Mouse (Mus musculus): ENCODE data around the gene Ppp2r5a. TPM values are rescaled to one million over a fixed set of nuclear protein-coding genes. Genes with fewer than 3 reads are reported as not detected.

Ppp2r5a gene
- polyA plus RNA-seq, 1 experiment from 2014 or later, result 22.6 TPM

GRCm38 (mm10) chr1:191356936-191357335, 46.1 kb downstream of the Ppp2r5a start:
- Histone ChIP-seq H3K4me3 (ENCODE audit: low read depth, low read length) (no peak overlapping the region), H3K27ac (ENCODE audit: low read depth, low read length) (no peak overlapping the region), H3K9ac (ENCODE audit: low read length) (no peak overlapping the region), H3K4me1 (ENCODE audit: control insufficient read depth, insufficient read depth, low read length) (no peaks in the 10 kb centered on the region), H3K9me3 (ENCODE audit: control insufficient read depth, low read length) (no peaks in the 10 kb centered on the region), H3K27me3 (ENCODE audit: control insufficient read depth, insufficient read depth, low read length) (no peaks in the 10 kb centered on the region), H3K4me2 (ENCODE audit: low read depth) (no peak overlapping the region), H3K36me3 (ENCODE audit: control insufficient read depth, insufficient read depth, low read length) (peaks cover 10% of the 10 kb centered on the region; the same call in 1 of the 2 replicates)
- ATAC-seq (ENCODE audit: insufficient read depth, low FRiP score, low TSS enrichment), result no peak
- WGBS, result 78% methylated on average over 1 of the region's 1 CpGs
- DNase-seq (ENCODE audit: low spot score), result no peak

- no peak overlapping the region for H3K4me3 ChIP-seq (ENCODE audit: low read depth, low read length)
- no peak for ATAC-seq (ENCODE audit: insufficient read depth, low FRiP score, low TSS enrichment)
- H3K36me3 ChIP-seq (ENCODE audit: control insufficient read depth, insufficient read depth, low read length), result peaks cover 10% of the 10 kb centered on the region
- no peak for DNase-seq (ENCODE audit: low spot score)
- H3K27me3 ChIP-seq (ENCODE audit: control insufficient read depth, insufficient read depth, low read length), result no peaks in the 10 kb centered on the region
- H3K4me2 ChIP-seq (ENCODE audit: low read depth), result no peak overlapping the region
- H3K4me1 ChIP-seq (ENCODE audit: control insufficient read depth, insufficient read depth, low read length), result no peaks in the 10 kb centered on the region
- no peak overlapping the region for H3K9ac ChIP-seq (ENCODE audit: low read length)
- WGBS, result 73% methylated on average over 4 of the region's 4 CpGs
- no peak overlapping the region for H3K27ac ChIP-seq (ENCODE audit: low read depth, low read length)
- H3K9me3 ChIP-seq (ENCODE audit: control insufficient read depth, low read length), result no peaks in the 10 kb centered on the region
Observed at GRCm38 (mm10) chr1:191353836-191354235, 49.2 kb downstream of the Ppp2r5a start.

- no peak overlapping the region for H3K27ac ChIP-seq (ENCODE audit: low read depth, low read length)
Observed at GRCm38 (mm10) chr1:191352786-191353488, 50.1 kb downstream of the Ppp2r5a start.

DNA sequence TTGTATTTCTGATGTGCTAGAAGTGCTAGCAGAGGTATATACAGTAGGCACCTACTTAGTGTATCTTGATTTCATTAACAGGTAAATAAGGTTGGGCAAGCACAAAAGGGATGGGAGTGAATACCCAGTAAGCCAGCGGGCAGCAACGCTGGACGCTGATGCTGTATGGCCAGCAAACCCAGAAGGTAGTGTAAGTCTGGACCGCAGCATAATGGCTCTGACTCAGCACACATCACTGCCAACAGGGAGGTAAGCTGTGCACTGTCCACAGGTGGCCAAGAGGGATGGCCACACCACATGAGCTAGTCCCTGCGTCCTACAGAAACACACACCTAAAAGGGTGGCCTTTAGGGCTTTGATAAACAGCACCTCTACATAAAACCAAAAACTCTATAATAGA, 52.7 kb downstream of the Ppp2r5a start:
- H3K27me3 ChIP-seq (ENCODE audit: control insufficient read depth, insufficient read depth, low read length), result no peaks in the 10 kb centered on the region
- H3K4me1 ChIP-seq (ENCODE audit: control insufficient read depth, insufficient read depth, low read length), result no peaks in the 10 kb centered on the region
- no peak overlapping the region for H3K4me2 ChIP-seq (ENCODE audit: low read depth)
- no peak overlapping the region for H3K4me3 ChIP-seq (ENCODE audit: low read depth, low read length)
- 97% methylated on average over 5 of the region's 5 CpGs for WGBS
- no peaks in the 10 kb centered on the region for H3K9me3 ChIP-seq (ENCODE audit: control insufficient read depth, low read length)
- no peak for DNase-seq (ENCODE audit: low spot score)
- peaks cover 3% of the 10 kb centered on the region for H3K36me3 ChIP-seq (ENCODE audit: control insufficient read depth, insufficient read depth, low read length)
- H3K27ac ChIP-seq (ENCODE audit: low read depth, low read length), result no peak overlapping the region
- ATAC-seq (ENCODE audit: insufficient read depth, low FRiP score, low TSS enrichment), result no peak
- no peak overlapping the region for H3K9ac ChIP-seq (ENCODE audit: low read length)

More at GRCm38 (mm10) chr1:191352786-191353488, 50.1 kb downstream of the Ppp2r5a start:
- Histone ChIP-seq H3K9ac (ENCODE audit: low read length) (no peak overlapping the region), H3K36me3 (ENCODE audit: control insufficient read depth, insufficient read depth, low read length) (peaks cover 10% of the 10 kb centered on the region), H3K27me3 (ENCODE audit: control insufficient read depth, insufficient read depth, low read length) (no peaks in the 10 kb centered on the region), H3K4me3 (ENCODE audit: low read depth, low read length) (no peak overlapping the region), H3K9me3 (ENCODE audit: control insufficient read depth, low read length) (no peaks in the 10 kb centered on the region), H3K4me2 (ENCODE audit: low read depth) (no peak overlapping the region), H3K4me1 (ENCODE audit: control insufficient read depth, insufficient read depth, low read length) (no peaks in the 10 kb centered on the region)
- DNase-seq (ENCODE audit: low spot score) (peak; percentile 43), ATAC-seq (ENCODE audit: insufficient read depth, low FRiP score, low TSS enrichment) (no peak)
- WGBS, result 70% methylated on average over 14 of the region's 14 CpGs

- DNase-seq (ENCODE audit: low spot score) (no peak), ATAC-seq (ENCODE audit: insufficient read depth, low FRiP score, low TSS enrichment) (no peak)
- no peaks in the 10 kb centered on the region for H3K4me1 ChIP-seq (ENCODE audit: control insufficient read depth, insufficient read depth, low read length)
- peaks cover 3% of the 10 kb centered on the region for H3K36me3 ChIP-seq (ENCODE audit: control insufficient read depth, insufficient read depth, low read length)
- no peak overlapping the region for H3K9ac ChIP-seq (ENCODE audit: low read length)
- WGBS, result 89% methylated on average over 23 of the region's 23 CpGs
- no peak overlapping the region for H3K4me3 ChIP-seq (ENCODE audit: low read depth, low read length)
- no peak overlapping the region for H3K27ac ChIP-seq (ENCODE audit: low read depth, low read length)
- H3K4me2 ChIP-seq (ENCODE audit: low read depth), result no peak overlapping the region
- no peaks in the 10 kb centered on the region for H3K27me3 ChIP-seq (ENCODE audit: control insufficient read depth, insufficient read depth, low read length)
- no peaks in the 10 kb centered on the region for H3K9me3 ChIP-seq (ENCODE audit: control insufficient read depth, low read length)
Observed at GRCm38 (mm10) chr1:191349486-191350037, 53.5 kb downstream of the Ppp2r5a start.

DNA sequence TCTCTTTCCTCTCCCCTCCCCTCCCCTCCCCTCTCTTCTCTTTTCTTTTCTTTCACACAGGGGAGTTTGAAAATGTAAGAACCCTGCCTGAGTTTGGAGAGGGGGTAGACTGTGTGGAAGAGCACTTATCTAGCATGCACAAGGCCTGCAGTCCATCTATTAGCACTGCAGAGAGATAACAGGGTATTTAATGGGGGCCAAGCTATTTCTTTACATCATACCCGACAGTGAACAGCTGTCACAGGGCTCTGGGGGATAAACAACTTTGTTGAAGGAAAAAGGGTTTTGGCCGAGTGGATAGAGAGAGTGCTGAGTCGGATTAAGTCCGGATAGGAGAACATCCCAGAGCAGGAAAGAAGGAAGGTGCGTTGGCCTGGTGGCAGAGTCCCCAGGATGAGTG, 54.1 kb downstream of the Ppp2r5a start:
- no peak overlapping the region for H3K27ac ChIP-seq (ENCODE audit: low read depth, low read length)
- 83% methylated on average over 5 of the region's 5 CpGs for WGBS
- H3K9me3 ChIP-seq (ENCODE audit: control insufficient read depth, low read length), result no peaks in the 10 kb centered on the region
- no peak overlapping the region for H3K4me2 ChIP-seq (ENCODE audit: low read depth)
- peaks cover 3% of the 10 kb centered on the region for H3K36me3 ChIP-seq (ENCODE audit: control insufficient read depth, insufficient read depth, low read length)
- no peak overlapping the region for H3K9ac ChIP-seq (ENCODE audit: low read length)
- no peak for ATAC-seq (ENCODE audit: insufficient read depth, low FRiP score, low TSS enrichment)
- H3K4me1 ChIP-seq (ENCODE audit: control insufficient read depth, insufficient read depth, low read length), result no peaks in the 10 kb centered on the region
- no peak for DNase-seq (ENCODE audit: low spot score)
- H3K4me3 ChIP-seq (ENCODE audit: low read depth, low read length), result no peak overlapping the region
- no peaks in the 10 kb centered on the region for H3K27me3 ChIP-seq (ENCODE audit: control insufficient read depth, insufficient read depth, low read length)

DNA sequence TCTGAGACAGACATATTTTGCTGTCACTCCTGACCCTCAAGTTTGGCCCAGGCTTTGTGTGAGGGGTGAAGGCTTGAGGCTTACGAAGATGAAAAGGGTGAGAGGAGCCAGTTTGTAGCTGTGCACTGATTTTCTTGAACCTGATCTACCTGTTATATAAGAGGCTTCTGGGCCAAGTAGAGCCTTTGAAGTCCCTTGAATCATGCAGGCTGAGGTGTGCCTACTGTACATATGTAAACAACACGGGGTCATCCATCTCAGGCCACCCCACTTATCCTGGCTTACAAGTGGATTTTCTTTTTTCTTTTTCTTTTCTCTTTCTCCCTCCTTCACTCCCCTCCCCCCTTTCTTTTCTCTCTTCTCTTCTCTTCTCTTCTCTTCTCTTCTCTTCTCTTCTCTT, 54.5 kb downstream of the Ppp2r5a start:
- Histone ChIP-seq H3K27ac (ENCODE audit: low read depth, low read length) (no peak overlapping the region), H3K27me3 (ENCODE audit: control insufficient read depth, insufficient read depth, low read length) (no peaks in the 10 kb centered on the region), H3K9me3 (ENCODE audit: control insufficient read depth, low read length) (no peaks in the 10 kb centered on the region), H3K4me2 (ENCODE audit: low read depth) (no peak overlapping the region), H3K36me3 (ENCODE audit: control insufficient read depth, insufficient read depth, low read length) (peaks cover 3% of the 10 kb centered on the region), H3K9ac (ENCODE audit: low read length) (no peak overlapping the region), H3K4me1 (ENCODE audit: control insufficient read depth, insufficient read depth, low read length) (no peaks in the 10 kb centered on the region), H3K4me3 (ENCODE audit: low read depth, low read length) (no peak overlapping the region)
- WGBS, result 92% methylated on average over 2 of the region's 2 CpGs
- DNase-seq (ENCODE audit: low spot score), result no peak
- ATAC-seq (ENCODE audit: insufficient read depth, low FRiP score, low TSS enrichment), result no peak

DNA sequence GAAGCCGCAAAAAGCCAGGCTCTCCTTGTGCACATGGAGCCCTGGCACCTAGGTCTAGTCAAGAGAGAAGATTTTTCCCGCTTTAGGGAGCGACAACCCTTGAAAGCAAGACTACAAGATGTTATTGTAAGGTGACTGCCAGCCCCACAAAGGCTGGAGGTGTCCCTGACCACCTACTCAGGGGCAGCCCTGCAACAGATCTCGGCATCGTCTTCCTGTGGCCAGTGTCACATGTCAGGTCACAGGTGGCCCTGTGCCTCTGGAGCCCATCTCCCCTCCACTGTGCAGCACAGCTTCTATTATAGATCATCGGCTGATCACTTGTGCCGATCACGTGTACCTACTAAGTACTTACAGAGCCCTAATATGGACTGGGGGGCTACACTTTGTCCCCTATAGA, 55.5 kb downstream of the Ppp2r5a start:
- H3K4me2 ChIP-seq (ENCODE audit: low read depth), result no peak overlapping the region
- no peaks in the 10 kb centered on the region for H3K4me1 ChIP-seq (ENCODE audit: control insufficient read depth, insufficient read depth, low read length)
- WGBS, result 91% methylated on average over 8 of the region's 8 CpGs
- H3K36me3 ChIP-seq (ENCODE audit: control insufficient read depth, insufficient read depth, low read length), result no peaks in the 10 kb centered on the region; the same call in none of the 2 replicates
- no peak for DNase-seq (ENCODE audit: low spot score)
- no peak overlapping the region for H3K9ac ChIP-seq (ENCODE audit: low read length)
- H3K27me3 ChIP-seq (ENCODE audit: control insufficient read depth, insufficient read depth, low read length), result no peaks in the 10 kb centered on the region
- H3K9me3 ChIP-seq (ENCODE audit: control insufficient read depth, low read length), result no peaks in the 10 kb centered on the region
- no peak overlapping the region for H3K4me3 ChIP-seq (ENCODE audit: low read depth, low read length)
- no peak for ATAC-seq (ENCODE audit: insufficient read depth, low FRiP score, low TSS enrichment)
- H3K27ac ChIP-seq (ENCODE audit: low read depth, low read length), result no peak overlapping the region

- DNase-seq (ENCODE audit: low spot score), result no peak
- Histone ChIP-seq H3K4me2 (ENCODE audit: low read depth) (no peak overlapping the region), H3K36me3 (ENCODE audit: control insufficient read depth, insufficient read depth, low read length) (peaks cover 20% of the 10 kb centered on the region), H3K4me1 (ENCODE audit: control insufficient read depth, insufficient read depth, low read length) (no peaks in the 10 kb centered on the region), H3K9me3 (ENCODE audit: control insufficient read depth, low read length) (no peaks in the 10 kb centered on the region), H3K27ac (ENCODE audit: low read depth, low read length) (no peak overlapping the region), H3K27me3 (ENCODE audit: control insufficient read depth, insufficient read depth, low read length) (no peaks in the 10 kb centered on the region), H3K9ac (ENCODE audit: low read length) (no peak overlapping the region), H3K4me3 (ENCODE audit: low read depth, low read length) (no peak overlapping the region)
- ATAC-seq (ENCODE audit: insufficient read depth, low FRiP score, low TSS enrichment), result no peak
- WGBS, result 91% methylated on average over 4 of the region's 4 CpGs
Observed at GRCm38 (mm10) chr1:191340530-191340929, 62.5 kb downstream of the Ppp2r5a start.
